Mouse (Mus musculus) heart, adult 11 months (tissue): ENCODE results near the gene Acot1.

Source experiments
- DNase-seq: peaks from one replicate; pipeline ENCODE4 v3.0.0; 2022

Gene Acot1

GRCm38 (mm10) chr12:84009171-84009965 is at the start of gene Acot1:
Gene Acot1 (plus strand): TSS chr12:84009490.
- peak; percentile 99 for DNase-seq

- no peak for DNase-seq
Measured at GRCm38 (mm10) chr12:83965235-83965634, 44.1 kb upstream of the Acot1 start.

GRCm38 (mm10) chr12:83972117-83972516 is 37.2 kb upstream of the Acot1 start:
- no peak for DNase-seq

- no peak for DNase-seq
Measured at GRCm38 (mm10) chr12:83978862-83979261, 30.4 kb upstream of the Acot1 start.

- no peak for DNase-seq
Measured at GRCm38 (mm10) chr12:83981615-83982014, 27.7 kb upstream of the Acot1 start.

GRCm38 (mm10) chr12:83984752-83985151 is 24.5 kb upstream of the Acot1 start, which contains the start of gene Heatr4:
Gene Heatr4 (minus strand): TSS chr12:83984852.
- DNase-seq, result no peak

- DNase-seq, result no peak
Measured at GRCm38 (mm10) chr12:83987242-83987582, 22.1 kb upstream of the Acot1 start.

GRCm38 (mm10) chr12:83987583-83988441 is 21.5 kb upstream of the Acot1 start, which contains the start of gene Acot2:
Gene Acot2 (plus strand): TSS chr12:83987861.
- peak; percentile 98 for DNase-seq

GRCm38 (mm10) chr12:83988483-83988882 is 20.8 kb upstream of the Acot1 start:
- DNase-seq, result no peak

- no peak for DNase-seq
Measured at GRCm38 (mm10) chr12:83989378-83989777, 19.9 kb upstream of the Acot1 start.

- no peak for DNase-seq
Measured at GRCm38 (mm10) chr12:83997221-83997620, 12.1 kb upstream of the Acot1 start.

- DNase-seq, result no peak
Measured at GRCm38 (mm10) chr12:83998341-83999107, 10.8 kb upstream of the Acot1 start.

GRCm38 (mm10) chr12:83999237-83999636 is 10.1 kb upstream of the Acot1 start:
- peak; percentile 96 for DNase-seq

- DNase-seq, result no peak
Measured at GRCm38 (mm10) chr12:84000418-84000817, 8.9 kb upstream of the Acot1 start.

- DNase-seq, result no peak
Measured at GRCm38 (mm10) chr12:84003866-84004265, 5.4 kb upstream of the Acot1 start.

GRCm38 (mm10) chr12:84008251-84008650 is 1.0 kb upstream of the Acot1 start:
- DNase-seq, result no peak

- no peak for DNase-seq
Measured at GRCm38 (mm10) chr12:84008729-84009128, 561 bp upstream of the Acot1 start.

GRCm38 (mm10) chr12:84010201-84010600 is 911 bp downstream of the Acot1 start:
- no peak for DNase-seq

GRCm38 (mm10) chr12:84011251-84012040 is 2.2 kb downstream of the Acot1 start:
- peak; percentile 96 for DNase-seq

- DNase-seq, result no peak
Measured at GRCm38 (mm10) chr12:84013130-84013529, 3.8 kb downstream of the Acot1 start.

- no peak for DNase-seq
Measured at GRCm38 (mm10) chr12:84013701-84014100, 4.4 kb downstream of the Acot1 start.

- DNase-seq, result peak; percentile 97
Measured at GRCm38 (mm10) chr12:84020528-84020927, 11.2 kb downstream of the Acot1 start.
